Mouse (Mus musculus) ES-Bruce4 (cell line): ENCODE measurements around the gene Cckbr.
A peak's percentile ranks its signal among the peaks of the same experiment; 100 is the strongest.

Source experiments
- CTCF ChIP-seq: IDR thresholded peaks from one replicate; pipeline ENCODE4 v1.8.1; 2011; ENCODE audit warnings: low read depth, low read length
- EP300 ChIP-seq: IDR thresholded peaks from 2 replicates; pipeline ENCODE4 v1.6.1; 2011; ENCODE audit warnings: low read depth, low read length; ENCODE audit not compliant: insufficient read depth
- POLR2A ChIP-seq: IDR thresholded peaks from one replicate; pipeline ENCODE4 v1.8.1; 2011; ENCODE audit warnings: low read length; ENCODE audit not compliant: insufficient read depth

DNA sequence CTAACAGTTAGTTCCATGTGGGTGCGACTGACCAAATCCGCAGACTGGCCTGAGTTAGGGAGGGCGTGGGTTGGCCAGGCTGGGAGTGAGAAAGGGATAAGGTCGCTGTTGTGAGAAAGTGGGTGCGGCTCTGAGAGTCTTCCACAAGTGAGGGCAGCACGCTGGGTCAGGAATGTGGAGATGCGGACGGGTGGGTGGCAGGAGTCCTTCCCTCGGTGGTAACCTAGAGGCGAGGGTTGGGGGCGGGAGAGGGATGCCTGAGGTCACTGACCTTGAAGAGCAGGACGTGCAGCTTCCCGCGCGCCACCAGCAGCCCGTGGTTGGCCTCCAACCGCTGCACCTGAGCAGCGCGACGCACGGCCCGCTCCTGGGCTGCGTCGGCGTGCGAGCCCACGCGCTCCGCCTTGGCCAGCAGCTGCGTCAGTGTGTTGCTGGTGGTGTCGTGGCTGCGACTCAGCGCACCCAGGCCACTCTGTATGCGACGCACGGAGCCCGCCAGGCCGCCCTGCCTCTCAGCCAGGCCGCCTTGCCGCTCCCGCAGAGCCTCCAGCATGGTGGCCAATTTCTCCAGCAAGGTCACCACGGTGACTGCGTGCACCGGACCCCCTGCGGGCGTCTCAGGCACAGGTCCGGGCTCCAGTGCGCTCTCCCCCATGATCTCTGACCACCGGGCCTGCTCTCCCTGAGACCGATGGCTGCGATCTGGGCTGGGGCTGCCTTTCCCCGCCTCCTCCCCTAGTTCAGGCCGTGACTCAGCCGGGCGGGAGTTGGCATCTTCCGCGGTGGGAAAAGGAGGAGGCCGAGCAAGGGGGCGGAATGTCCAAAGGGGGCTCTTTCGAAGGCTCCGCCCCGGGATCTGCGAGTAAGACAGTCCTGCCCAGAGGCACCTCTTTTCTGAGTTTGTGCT is 56.2 kb downstream of the Cckbr start, which contains the start of gene Cavin3:
- TF ChIP-seq CTCF (no peak), EP300 (0 out of 2 replicates have a peak, but pooled peaks have one; percentile 12), POLR2A (no peak)
